Mouse (Mus musculus): ENCODE data around the gene Acacb. TPM values are rescaled to one million over a fixed set of nuclear protein-coding genes. Genes with fewer than 3 reads are reported as not detected.

Acacb gene
- total RNA-seq, 4 experiments from 2014 or later: 163 to 191 (median 187) TPM

DNA sequence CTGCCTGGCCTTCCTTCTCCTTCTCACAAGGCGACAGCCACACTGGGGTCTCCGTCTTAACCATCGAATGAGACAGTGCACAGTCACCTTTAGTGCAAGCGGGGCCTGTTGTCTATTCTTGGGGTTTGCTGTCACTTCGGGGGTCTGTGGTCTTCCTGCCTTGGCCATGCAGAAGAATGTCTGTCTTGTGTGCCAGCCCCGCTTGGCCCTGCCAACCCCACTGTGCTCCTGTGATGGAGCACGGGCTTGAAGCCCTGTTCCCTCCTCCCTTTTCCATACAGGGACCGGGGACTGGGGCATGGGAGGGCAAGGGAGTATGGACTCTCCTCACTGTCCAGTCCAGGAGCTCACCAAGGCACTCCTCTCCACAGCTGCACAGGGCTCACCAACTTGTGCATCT is 118.5 kb downstream of the Acacb start:
- no peak for DNase-seq (ENCODE audit: low spot score in 2 of 2)

DNA sequence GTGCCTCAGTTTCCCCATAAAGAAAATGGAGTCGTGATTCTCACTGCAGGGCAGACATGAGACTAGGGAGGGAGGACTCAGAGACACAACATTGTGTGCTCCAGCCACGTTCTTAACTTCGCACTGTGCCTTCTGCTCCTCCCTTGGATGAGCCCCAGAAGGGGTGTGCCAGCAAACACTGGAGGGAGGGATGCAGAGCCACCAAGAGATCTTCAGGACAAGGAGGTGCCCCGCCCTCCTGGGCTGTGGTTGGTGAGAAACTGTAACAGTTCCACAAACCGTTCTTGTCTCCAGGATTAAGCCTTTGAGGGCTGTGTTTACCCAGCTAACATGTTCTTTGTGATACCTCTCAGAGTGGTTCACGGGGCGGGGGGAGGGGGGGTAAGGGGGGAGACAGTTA is 122.3 kb downstream of the Acacb start:
- DNase-seq (ENCODE audit: low spot score in 2 of 2): no peak

DNA sequence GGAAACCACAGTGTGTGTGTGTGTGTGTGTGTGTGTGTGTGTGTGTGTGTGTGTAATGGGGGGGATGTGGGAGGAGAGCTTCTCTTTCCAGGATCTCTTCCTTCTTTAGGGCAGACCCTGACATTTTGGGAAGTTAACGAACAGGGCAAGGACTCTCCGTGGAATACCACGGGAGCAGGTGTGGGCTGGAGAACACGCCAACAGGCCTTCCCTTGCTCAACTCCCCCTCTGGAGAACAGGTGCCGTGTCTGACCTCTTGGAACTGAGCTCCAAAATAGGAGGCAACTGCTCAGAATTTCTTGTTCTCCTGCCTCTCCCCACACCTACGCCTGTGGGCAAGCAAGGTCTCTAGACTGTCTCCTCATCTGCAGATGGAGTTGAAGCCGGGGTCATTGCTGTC is 123.2 kb downstream of the Acacb start:
- no peak for DNase-seq (ENCODE audit: low spot score in 2 of 2)

DNA sequence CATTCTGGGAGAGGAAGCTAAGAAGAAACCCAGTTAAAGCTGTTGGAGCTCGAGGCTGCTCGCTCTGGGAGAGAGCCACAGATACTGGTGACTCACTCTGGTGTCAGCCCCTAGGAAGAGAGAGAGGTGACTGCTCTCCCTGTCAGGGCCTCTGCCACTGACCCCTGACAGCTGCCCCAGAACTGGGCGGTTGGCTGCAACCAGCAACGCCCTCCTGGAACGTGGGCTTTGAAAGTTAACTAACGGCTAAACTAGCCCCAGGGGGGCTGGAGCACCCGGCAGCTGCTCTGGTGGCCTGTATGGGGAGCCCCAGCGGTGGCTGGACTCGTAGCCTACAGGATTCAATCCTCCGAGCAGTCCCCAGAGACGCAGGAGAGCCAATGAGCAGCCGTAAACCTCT is 123.6 kb downstream of the Acacb start:
- no peak for DNase-seq (ENCODE audit: low spot score in 2 of 2)

DNA sequence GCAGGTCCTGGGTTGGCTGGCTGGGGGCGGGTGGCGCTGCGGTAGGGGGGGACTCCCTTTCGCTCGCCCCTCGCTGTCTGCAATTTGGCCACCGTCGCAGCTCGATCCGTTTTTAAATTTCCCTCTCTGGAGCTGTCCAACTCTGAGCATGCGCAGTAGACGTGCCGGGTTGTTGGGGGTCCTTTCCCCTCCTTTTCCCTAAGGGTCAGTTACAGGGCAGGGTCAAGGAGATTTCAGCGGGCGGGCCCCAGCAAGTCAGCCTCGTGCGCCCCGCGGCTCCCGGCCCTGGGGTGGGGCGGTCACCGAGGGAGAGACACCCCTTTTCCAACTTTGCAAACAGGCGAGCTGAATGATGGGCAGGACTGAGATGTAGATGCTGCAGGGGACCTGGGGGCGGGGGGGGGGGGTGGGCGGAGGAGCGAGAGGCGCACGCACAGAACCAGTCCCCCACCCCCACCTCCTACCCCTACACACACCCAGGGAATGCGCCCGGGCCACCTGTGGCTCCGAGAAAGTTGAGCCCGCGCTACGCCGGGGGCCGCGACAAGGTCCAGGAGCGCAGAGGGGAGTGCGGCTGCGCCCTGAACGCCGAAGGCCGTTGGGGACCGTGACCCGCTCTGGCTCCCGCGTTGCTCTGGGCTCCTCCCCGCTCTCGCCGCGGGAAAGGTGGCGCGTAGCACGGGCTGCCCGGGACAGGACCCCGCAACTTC is 127.5 kb downstream of the Acacb start, which contains the start of gene Foxn4:
TSS of gene Foxn4 (minus strand) at position 115 of the 710 bp plus-strand sequence.
- DNase-seq (ENCODE audit: low spot score in 2 of 2): no peak

DNA sequence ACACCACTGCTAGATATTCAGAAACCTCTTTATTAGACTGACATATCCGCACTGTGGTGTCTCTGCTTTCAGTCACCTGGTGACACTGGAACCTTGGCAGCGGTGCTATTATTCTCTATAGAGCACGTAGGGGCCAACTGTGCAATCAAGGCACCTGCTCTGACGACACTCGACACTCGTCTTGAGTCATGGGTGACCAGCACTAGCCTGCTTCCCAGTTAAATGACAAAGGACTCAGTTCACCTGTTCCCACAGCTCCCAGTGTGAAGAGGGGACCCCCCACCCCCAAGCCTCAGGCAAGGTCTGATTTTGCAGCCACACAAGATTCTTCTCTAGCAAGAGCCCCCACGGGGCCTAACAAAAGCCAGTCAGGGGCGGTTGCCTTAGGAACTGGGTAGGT is 129.0 kb downstream of the Acacb start:
- DNase-seq (ENCODE audit: low spot score in 2 of 2): no peak

DNA sequence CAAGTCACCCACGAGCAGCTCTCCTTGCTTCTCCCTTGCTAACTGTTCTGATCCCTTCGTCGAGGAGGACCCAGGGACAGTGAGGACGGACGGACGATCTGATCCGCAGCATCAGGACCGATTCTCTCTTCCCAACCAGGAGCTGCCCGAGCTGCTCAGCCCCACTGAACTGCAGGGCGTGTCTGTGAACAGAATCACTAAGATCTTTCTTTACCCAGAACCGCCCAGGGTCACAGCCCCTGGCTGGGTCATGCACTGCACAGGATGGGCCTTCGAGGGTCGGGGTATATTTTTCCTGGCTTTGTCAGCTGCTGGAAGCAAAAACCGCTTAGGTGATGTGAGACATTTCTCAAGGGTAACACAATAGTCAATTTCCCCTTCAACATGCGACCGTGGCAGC is 129.7 kb downstream of the Acacb start:
- DNase-seq (ENCODE audit: low spot score in 2 of 2): no peak

DNA sequence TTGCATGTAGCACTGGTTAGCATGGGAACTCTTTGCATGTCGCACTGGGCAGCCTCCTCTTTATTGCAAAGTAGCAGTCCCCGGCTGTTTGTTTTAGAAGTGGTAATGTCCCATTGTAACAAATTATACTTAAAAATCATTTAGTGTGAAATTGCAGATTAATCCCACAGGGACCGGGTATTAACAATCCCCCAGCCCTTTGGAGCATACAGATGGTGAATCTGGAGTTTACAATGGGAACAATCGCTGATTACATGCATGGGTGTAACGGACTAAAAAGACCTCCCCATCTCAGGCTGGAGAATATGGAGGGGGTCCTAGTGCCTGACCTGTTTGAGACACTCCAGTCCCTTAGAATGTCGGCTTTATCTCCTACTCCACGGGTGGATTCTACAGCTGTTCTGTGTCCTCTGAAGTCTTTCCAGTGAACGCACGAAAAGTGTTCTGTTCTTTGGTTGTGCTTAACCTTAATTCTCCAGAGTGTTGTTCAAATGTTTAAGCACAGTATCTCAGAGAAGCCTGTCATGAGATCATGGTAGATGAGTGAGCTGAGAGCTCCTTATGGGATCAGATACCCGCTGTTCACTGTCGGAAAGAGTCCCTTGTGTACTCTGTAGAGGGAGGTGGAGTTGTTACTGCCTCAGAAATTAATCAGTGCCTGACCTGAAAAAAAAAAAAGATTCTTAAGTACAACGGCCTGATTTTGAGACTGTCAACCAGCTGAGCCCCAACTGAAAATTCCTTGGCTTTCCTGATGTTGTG is 133.2 kb downstream of the Acacb start:
- no peak for DNase-seq (ENCODE audit: low spot score in 2 of 2)

DNA sequence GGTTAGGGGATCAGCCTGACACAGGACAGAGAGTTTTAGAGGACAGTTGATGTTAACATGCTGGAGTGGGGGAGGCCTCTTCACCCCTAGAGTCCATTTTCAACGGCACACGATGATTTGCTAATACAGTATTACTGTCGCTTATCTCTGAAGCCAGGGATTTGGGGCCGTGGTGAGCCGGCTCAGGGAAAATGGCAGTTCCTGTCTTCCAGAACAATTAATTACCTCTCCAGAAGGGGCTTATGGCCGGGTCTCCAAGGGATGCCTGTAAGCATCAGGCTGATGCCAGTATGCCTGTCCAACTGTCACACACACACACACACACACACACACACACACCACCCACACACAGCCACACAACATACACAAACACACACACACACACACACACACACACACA is 136.0 kb downstream of the Acacb start:
- DNase-seq (ENCODE audit: low spot score in 2 of 2): no peak

DNA sequence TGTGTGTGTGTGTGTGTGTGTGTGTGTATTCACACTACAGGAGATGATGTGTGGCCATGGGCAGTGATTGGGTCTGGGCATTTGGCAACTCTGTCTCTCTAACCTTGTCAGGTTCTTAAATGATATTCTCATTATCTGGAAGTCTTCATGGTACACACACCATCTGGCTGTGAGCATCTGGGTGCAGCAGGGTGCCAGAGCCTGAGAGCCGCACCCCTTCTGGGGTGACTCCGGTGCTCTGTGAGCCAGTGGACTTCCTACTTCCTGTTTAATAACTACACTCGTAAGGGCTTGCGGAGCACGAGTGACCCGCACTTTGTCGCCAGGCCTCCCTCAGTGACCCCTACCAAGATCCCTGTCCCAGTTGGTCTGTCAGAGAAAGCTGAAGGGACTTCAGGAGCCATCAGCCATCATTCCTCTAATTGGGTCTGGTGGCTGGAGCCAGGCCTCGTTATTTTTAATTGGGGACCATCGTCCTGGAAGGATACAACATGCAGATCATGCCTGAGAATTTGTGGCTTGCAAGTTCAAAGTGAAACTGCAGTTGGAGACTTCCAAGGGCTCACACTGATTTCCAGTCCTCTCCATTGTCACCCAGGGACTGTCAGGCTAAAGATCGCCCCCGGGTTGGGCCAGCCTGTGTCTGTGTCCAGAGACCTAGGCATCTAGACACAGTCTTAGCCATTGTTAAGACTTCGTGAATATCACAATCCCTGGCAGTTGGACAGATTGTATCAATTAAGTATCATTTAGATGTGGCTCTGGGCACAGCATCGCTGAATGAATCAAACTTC is 138.5 kb downstream of the Acacb start:
- DNase-seq (ENCODE audit: low spot score in 2 of 2): no peak

DNA sequence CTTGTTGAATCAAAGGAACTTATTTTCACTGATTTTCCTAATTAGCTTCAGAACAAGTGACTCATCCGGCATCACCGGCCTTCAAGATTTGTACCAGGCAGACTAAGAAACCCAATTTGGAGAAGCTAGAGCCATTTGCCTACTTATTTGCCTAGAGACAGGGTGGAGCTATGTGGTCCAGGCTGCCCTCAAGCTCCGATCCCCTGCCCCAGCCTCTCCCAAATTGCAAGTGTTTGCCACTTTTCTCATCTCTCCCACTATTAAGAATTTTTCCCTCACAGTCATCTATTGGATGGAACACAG is 139.0 kb downstream of the Acacb start:
- DNase-seq (ENCODE audit: low spot score in 2 of 2): no peak

DNA sequence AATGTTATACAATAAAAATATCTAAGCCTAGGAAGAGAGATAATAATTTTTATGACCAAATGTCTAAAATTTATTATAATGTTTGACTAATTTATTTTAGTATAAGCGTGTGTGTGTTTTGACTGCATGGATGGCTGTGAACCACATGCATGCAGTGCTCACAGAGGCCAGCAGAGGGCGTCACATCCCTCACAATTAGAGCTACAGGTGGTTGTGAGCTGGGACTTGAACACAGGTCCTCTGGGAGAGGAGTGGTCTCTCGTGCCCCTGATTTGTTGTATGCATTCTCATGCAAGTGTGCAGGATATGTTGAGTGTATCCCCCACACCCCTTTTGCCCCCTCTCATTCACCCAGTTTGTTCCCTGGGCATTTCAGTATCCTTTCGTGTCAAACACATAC is 139.8 kb downstream of the Acacb start:
- DNase-seq (ENCODE audit: low spot score in 2 of 2): no peak

DNA sequence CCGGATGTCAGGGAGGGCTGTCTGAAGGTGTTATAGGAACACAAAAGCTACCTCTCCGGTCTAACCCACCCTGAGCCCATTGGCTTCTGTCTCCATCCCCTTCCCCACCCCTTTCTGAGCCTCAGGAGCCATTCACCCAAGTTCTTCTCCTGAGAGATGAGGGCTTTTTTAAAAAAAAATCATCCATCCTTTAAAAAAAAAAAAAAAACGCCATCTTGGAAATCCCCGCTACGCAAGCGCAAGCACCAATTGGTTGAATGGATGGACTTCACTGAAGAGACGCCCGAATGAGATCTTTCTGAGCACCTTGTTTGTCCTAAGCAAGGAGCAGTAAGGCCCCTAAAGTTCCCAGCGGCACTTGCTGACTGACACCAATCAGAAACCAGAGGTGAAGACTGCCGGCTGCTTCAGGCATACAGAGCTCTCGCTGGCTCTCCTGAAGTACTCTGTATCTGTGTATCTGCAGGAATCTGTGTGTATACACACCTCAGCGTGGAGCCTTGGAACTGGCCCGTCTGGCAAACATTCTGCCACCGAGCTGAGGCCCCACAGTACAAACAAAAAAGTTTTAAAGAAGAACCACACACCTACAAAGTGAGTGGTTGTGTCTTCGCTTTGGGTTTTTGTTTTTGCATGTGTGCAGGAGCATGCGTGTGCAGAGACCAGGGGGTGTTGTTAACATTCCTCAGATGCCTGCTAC is 140.7 kb downstream of the Acacb start:
- no peak for DNase-seq (ENCODE audit: low spot score in 2 of 2)

DNA sequence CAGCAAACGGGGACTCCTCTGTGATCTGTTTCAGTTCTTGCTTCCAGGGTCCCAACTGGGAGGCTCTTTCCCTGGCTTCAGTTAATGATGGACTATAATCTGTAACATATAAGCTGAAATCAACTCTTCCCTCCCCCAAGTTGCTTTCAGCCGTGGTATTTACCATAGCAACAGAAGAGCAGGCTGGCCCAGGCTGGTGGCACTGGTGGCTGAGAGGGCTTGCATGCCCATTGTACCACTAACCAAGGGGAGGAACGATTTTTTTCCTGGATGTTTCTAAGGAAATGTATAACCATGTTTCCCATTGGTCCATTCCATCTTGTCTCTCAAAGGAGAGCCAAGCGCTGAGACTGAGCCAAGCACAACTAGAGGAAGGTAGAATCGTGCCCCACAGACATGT is 142.1 kb downstream of the Acacb start:
- no peak for DNase-seq (ENCODE audit: low spot score in 2 of 2)

DNA sequence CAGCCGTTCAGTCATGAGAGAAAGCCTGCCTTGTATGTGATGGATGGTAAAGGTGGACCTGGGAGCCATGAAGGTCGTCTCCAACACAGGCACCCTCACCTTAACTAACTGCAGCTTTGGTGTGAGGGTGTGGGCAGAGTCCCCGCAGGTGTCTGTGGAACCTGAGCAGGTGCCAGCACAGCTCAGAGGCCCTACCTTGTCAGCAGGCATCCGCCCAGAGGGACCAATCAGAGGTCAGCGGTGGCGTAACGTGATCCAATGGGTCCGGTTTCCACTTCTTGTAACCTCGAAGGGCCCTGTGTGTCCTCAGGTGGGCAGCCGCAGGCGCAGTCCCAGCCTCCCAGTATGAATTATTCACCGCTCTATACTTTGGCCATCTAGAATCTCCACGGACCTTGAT is 142.5 kb downstream of the Acacb start, which contains the start of gene Myo1h:
TSS of gene Myo1h (plus strand) at position 293 of the 400 bp plus-strand sequence.
- no peak for DNase-seq (ENCODE audit: low spot score in 2 of 2)

DNA sequence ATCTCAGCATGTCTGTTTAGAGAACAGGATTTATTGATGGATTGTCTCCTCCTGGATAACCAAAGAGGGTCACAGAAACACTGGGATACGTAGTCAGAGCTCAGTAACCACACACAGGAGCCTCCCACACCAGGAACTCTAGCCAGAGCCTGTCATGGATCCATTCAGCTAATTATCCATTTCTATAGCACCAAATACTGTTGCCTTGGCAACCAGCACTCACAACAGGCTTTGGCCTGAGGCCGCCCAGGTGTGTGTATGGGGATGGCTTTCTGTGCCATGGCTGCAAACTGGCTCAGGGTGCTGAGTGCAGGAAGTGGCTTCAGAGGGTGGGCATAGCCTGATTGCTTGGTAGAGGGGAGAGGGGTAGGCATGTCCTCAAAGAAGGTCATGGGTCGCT is 143.7 kb downstream of the Acacb start:
- no peak for DNase-seq (ENCODE audit: low spot score in 2 of 2)

DNA sequence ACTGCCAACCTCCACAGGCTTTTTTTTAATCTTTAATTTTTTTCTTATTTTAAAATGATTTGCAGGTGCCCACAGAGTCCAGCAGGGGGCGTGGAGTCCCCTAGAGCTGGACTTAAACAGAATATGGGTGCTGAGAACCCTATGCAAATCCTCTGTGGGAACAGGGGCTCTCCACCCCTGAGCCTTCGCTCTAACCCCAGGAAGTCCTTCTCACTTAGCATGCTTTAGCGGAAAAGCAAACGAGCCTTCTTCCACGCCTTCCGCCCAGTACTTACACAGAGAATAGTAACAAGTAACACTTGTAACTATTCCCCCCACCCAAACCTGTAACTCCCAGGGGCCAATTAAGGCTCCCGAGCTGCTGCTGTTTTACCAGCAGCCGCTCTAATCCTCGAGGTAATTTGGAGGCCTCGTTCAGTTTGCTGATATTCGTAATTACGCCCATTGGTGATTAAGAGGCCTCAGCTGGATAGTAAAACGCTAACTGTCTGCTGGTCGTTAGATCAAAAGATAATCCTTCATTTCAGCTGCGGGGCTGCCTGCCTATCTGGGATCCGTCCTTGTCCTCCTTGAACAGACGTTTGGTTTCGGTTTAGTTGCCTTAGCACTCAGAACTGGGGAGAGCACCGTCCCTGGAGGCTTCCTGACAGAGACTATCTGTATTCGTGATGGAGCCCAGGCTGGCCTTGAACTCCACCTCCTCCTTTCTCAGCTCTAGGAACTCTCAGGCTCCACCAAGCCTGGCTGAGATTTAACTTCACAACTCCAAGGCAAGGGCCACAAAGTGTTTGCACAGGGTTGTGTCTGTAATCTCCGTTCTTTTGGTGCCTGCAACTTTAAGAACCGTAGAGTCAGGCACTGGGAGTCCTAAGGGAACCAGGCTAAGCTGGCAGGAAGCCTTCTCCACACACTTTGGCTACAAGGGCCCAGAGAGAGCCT is 150.6 kb downstream of the Acacb start:
- DNase-seq (ENCODE audit: low spot score in 2 of 2): no peak

DNA sequence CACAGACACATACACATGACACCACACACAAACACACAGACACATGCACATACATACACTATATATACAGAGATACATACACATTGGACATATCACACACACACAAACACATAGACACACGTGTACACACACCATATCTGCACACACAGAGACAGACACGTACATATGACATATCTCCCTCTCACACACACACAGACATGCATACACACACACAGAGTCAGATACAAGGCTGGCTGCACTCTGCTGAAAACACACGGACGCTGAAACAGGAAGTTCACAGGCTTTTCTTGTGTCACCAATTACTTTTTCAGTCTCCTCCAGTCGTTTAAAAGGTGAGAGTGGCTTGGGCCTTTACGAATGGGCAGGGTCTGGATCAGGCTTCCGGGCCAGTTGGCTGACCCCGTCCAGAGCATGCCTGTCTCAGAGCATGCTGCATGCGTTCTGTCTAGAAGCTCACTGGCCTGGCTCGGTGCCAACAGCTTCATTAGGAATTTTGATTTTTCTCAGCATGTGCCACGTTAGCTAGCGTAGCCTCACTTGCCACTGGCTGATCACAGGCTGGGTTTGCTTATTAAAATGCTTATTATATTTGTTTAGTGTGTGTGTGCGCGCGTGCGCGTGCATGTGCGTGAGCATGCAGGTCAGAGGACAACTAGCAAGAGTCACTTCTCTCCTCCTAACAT is 152.0 kb downstream of the Acacb start:
- no peak for DNase-seq (ENCODE audit: low spot score in 2 of 2)

DNA sequence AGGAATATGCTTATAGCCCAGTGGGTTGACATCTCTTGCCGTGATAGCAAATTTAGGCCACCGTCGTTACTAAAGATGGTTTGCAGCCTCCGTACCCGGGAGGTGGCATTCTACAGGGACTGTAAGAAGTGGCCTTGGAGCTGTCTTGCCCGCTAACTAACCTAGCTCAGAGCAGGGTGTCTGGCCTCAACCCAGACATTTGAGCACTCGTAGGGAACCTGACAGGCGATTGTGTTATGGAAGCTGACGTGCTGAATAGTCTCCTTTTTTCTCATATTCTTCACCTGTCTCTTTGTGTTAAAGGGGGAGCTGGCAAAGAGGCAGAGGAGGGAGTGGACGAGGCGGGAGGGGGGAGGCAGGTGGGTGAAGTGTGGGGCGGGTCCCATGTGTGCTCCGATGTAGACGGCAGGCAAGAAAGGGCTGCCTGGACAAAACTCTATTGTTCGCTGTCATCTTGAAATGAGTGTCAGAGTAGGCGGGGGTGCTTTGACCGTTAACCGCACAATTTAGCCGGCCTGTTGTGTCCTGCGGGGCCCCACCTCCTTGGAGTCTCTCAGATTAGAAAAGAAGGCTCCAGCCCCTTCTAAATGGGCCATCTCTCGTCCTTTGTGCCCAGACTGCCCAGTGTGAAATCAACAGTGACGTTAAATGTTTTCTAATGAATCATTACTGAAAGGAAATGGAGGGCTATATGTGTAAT is 153.0 kb downstream of the Acacb start:
- no peak for DNase-seq (ENCODE audit: low spot score in 2 of 2)
